Mouse (Mus musculus): ENCODE measurements at regions not wholly inside any gene's neighbourhood (a gene's known extent, or its start where the extent isn't known, plus 50 kb on each side); places are given as distances from the start of the nearest gene placed in this dataset.

DNA sequence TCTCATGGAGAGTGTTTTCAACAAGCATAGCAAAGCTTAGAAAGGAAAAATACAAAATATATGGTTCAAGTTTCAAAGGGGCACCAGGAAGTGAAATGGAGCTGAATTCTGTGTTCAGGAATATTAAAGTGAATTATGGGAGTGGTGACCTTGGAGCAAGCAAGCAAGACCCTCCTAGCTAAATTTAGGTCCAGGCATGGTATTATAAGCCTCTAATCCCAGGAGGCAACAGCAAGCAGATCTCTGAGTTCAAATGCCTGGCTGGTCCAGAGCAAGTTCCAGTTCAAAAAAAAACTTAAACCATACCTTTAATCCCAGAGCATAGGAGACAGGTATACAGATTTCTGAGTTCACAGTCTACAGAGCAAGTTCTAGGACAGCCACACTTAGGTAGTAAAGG lies 506.7 kb upstream of the Tecrl start:
- no peak for TF ChIP-seq CTCF (IDR thresholded peaks at IDR 0.05; ENCODE audit: low read depth)
- TF ChIP-seq EP300 (IDR thresholded peaks at IDR 0.05; ENCODE audit: low read depth): no peak

All from heart, postnatal 0 days (tissue).